Mouse (Mus musculus) brain, embryonic 14.5 days (tissue): ENCODE data around the gene Pla2g2c. TPM values are rescaled to one million over a fixed set of nuclear protein-coding genes. Genes with fewer than 3 reads are reported as not detected.

Experiments used
- DNase-seq: peaks from one replicate; pipeline ENCODE4 v3.0.0-alpha.2; 2011; ENCODE audit warnings: low read depth
- CTCF ChIP-seq: fragments of 200-500 bp; IDR thresholded peaks from 2 replicates; pipeline ENCODE4 v1.5.1; 2012; ENCODE audit warnings: inconsistent platforms, mild to moderate bottlenecking, moderate library complexity, borderline replicate concordance; ENCODE audit not compliant: insufficient read depth, insufficient read length; ENCODE audit errors: extremely low read depth
- POLR2A ChIP-seq: fragments of 200-500 bp; IDR thresholded peaks from 2 replicates; pipeline ENCODE4 v1.6.1; 2012; ENCODE audit warnings: mild to moderate bottlenecking, inconsistent platforms, borderline replicate concordance; ENCODE audit not compliant: poor library complexity, insufficient read depth, insufficient read length, severe bottlenecking; ENCODE audit errors: extremely low read depth
- polyA plus RNA-seq: library from polyadenylated mRNA; depleted of rRNA; stranded (reverse); fragments of >200 nt; gene quantifications from 2 replicates; pipeline ENCODE4 v1.2.3, GENCODE M21; 2012

The Pla2g2c gene
- polyA plus RNA-seq, 1 experiment, result 0.63 TPM

GRCm38 (mm10) chr4:138709944-138710343 lies 14.6 kb upstream of the Pla2g2c start:
- peak; percentile 62 for DNase-seq

GRCm38 (mm10) chr4:138710633-138711032 lies 14.0 kb upstream of the Pla2g2c start:
- DNase-seq, result peak; percentile 87
- TF ChIP-seq POLR2A (no peak), CTCF (no peak)

More at GRCm38 (mm10) chr4:138709944-138710343, 14.6 kb upstream of the Pla2g2c start:
- TF ChIP-seq POLR2A (no peak), CTCF (no peak)

GRCm38 (mm10) chr4:138711051-138711820 lies 13.4 kb upstream of the Pla2g2c start:
- DNase-seq, result no peak

GRCm38 (mm10) chr4:138712096-138712495 lies 12.5 kb upstream of the Pla2g2c start:
- TF ChIP-seq CTCF (no peak), POLR2A (no peak)
- DNase-seq, result no peak

More at GRCm38 (mm10) chr4:138711051-138711820, 13.4 kb upstream of the Pla2g2c start:
- TF ChIP-seq POLR2A (no peak), CTCF (no peak)

GRCm38 (mm10) chr4:138712621-138713020 lies 12.0 kb upstream of the Pla2g2c start:
- no peak for DNase-seq
- TF ChIP-seq POLR2A (no peak), CTCF (no peak)

GRCm38 (mm10) chr4:138714186-138714585 lies 10.4 kb upstream of the Pla2g2c start:
- no peak for DNase-seq
- no peak for TF ChIP-seq CTCF
- TF ChIP-seq POLR2A, result no peak

GRCm38 (mm10) chr4:138716697-138717096 lies 7.9 kb upstream of the Pla2g2c start:
- TF ChIP-seq CTCF (no peak), POLR2A (no peak)
- DNase-seq, result no peak

- no peak for DNase-seq
- no peak for TF ChIP-seq CTCF
- no peak for TF ChIP-seq POLR2A
These were observed 5.9 kb upstream of the Pla2g2c start for GRCm38 (mm10) chr4:138718586-138719263.

- no peak for DNase-seq
- TF ChIP-seq POLR2A, result no peak
- no peak for TF ChIP-seq CTCF
These were observed 5.4 kb upstream of the Pla2g2c start for GRCm38 (mm10) chr4:138719264-138719596.

- DNase-seq, result peak; percentile 43
- TF ChIP-seq CTCF (no peak), POLR2A (no peak)
These were observed 905 bp upstream of the Pla2g2c start for GRCm38 (mm10) chr4:138723493-138724281.

- peak; percentile 84 for DNase-seq
- TF ChIP-seq CTCF (no peak), POLR2A (no peak)
These were observed 502 bp downstream of the Pla2g2c start for GRCm38 (mm10) chr4:138725127-138725461.
